Mouse (Mus musculus) kidney, adult 2 months (tissue): Measurements from ENCODE around the gene D11Wsu47e. TPM values are rescaled to one million over a fixed set of nuclear protein-coding genes. Genes with fewer than 3 reads are reported as not detected.

Experiments used
- DNase-seq: peaks from one replicate; pipeline ENCODE4 v3.0.0; 2021
- H3K27ac ChIP-seq: fragments of 200-500 bp; 2 replicates; pipeline ENCODE4 v1.5.1; 2012; ENCODE audit warnings: low read depth, low read length, control low read depth, inconsistent platforms; ENCODE audit not compliant: insufficient read depth
- H3K27me3 ChIP-seq: fragments of 200-500 bp; replicated peaks from 2 replicates; pipeline ENCODE4 v1.6.1; 2012; ENCODE audit warnings: mild to moderate bottlenecking, moderate library complexity, low read length, inconsistent platforms; ENCODE audit not compliant: control insufficient read depth, insufficient read depth
- H3K36me3 ChIP-seq: fragments of 200-500 bp; 2 replicates; pipeline ENCODE4 v1.6.1; 2012; ENCODE audit warnings: mild to moderate bottlenecking, moderate library complexity, low read length, inconsistent platforms; ENCODE audit not compliant: control insufficient read depth, insufficient read depth
- H3K4me1 ChIP-seq: fragments of 200-500 bp; 2 replicates; pipeline ENCODE4 v1.6.1; 2011; ENCODE audit warnings: low read length; ENCODE audit not compliant: control insufficient read depth, insufficient read depth
- H3K4me3 ChIP-seq: fragments of 200-500 bp; 2 replicates; pipeline ENCODE4 v1.5.1; 2011; ENCODE audit warnings: mild to moderate bottlenecking, low read depth, low read length, control low read depth; ENCODE audit not compliant: insufficient read depth
- CTCF ChIP-seq: fragments of 200-500 bp; conservative IDR thresholded peaks from 2 replicates; pipeline ENCODE4 v1.5.1; 2011; ENCODE audit warnings: low read depth, mild to moderate bottlenecking, control low read depth, low read length, moderate library complexity, mixed read lengths; ENCODE audit not compliant: insufficient read depth, insufficient read length
- POLR2A ChIP-seq: fragments of 200-500 bp; IDR thresholded peaks from one replicate; pipeline ENCODE4 v1.6.1; 2011; ENCODE audit warnings: low read depth, low read length, control low read depth
- WGBS: fragments of 180-500 bp; shearing (Covaris S2); methylation state at CpG from one replicate; pipeline ENCODE4 v1.1.7; 2018; 5-methylcytosine and 5-hydroxymethylcytosine counted together
- polyA plus RNA-seq: library from polyadenylated mRNA; depleted of rRNA; stranded (reverse); fragments of >200 nt; gene quantifications from 2 replicates; pipeline ENCODE4 v1.2.3, GENCODE M21; 2012

Gene D11Wsu47e
- polyA plus RNA-seq, 1 experiment = 7.6 TPM

- peak overlapping the region; percentile 77 for H3K27ac ChIP-seq
- H3K27me3 ChIP-seq = no peaks in the 10 kb centered on the region
- WGBS = 21% methylated on average over 10 of the region's 10 CpGs
- DNase-seq = peak; percentile 75
- peaks cover 23% of the 10 kb centered on the region for H3K4me1 ChIP-seq
- TF ChIP-seq POLR2A = no peak
- no peak for TF ChIP-seq CTCF
- no peak overlapping the region for H3K4me3 ChIP-seq
- H3K36me3 ChIP-seq = peaks cover 6% of the 10 kb centered on the region
These were observed 17.6 kb upstream of the D11Wsu47e start for GRCm38 (mm10) chr11:113666648-113667047.

GRCm38 (mm10) chr11:113667122-113667521, 17.1 kb upstream of the D11Wsu47e start:
- peak overlapping the region; percentile 77 for H3K27ac ChIP-seq
- WGBS = 32% methylated on average over 2 of the region's 2 CpGs
- peak; percentile 85 for DNase-seq
- H3K4me3 ChIP-seq = no peak overlapping the region
- no peaks in the 10 kb centered on the region for H3K27me3 ChIP-seq
- H3K4me1 ChIP-seq = peaks cover 23% of the 10 kb centered on the region
- peaks cover 5% of the 10 kb centered on the region for H3K36me3 ChIP-seq
- no peak for TF ChIP-seq CTCF
- TF ChIP-seq POLR2A = no peak

DNA sequence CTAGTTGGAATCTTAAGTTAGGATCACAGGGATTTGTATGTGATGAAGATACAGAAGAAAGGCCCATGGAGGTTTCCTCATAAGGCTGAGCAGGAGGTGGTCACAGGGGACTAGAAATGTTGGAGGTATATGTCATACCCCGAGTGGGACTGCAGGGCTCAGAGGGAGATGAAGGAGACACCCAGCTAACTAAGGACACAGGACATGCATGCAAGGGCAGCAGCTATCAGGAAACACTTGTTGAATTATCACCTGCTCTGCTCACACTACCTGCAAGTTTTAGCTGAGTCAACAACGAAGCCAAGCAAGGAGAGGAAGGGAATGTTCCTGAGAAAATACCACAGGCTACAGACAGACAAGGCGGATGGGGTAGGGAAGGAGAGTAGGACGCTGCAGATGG, 16.5 kb upstream of the D11Wsu47e start:
- no peak overlapping the region for H3K4me3 ChIP-seq
- H3K4me1 ChIP-seq = peaks cover 23% of the 10 kb centered on the region
- 43% methylated on average over 4 of the region's 4 CpGs for WGBS
- no peaks in the 10 kb centered on the region for H3K27me3 ChIP-seq
- H3K36me3 ChIP-seq = peaks cover 5% of the 10 kb centered on the region
- TF ChIP-seq CTCF (no peak), POLR2A (no peak)
- H3K27ac ChIP-seq = peak overlapping the region; percentile 77
- no peak for DNase-seq

GRCm38 (mm10) chr11:113668857-113669256, 15.4 kb upstream of the D11Wsu47e start:
- Histone ChIP-seq H3K36me3 (peaks cover 1% of the 10 kb centered on the region), H3K27me3 (no peaks in the 10 kb centered on the region), H3K4me1 (peaks cover 23% of the 10 kb centered on the region), H3K27ac (peak overlapping the region; percentile 32; the same call in 1 of the 2 replicates), H3K4me3 (no peak overlapping the region)
- 61% methylated on average over 5 of the region's 5 CpGs for WGBS
- no peak for TF ChIP-seq POLR2A
- no peak for TF ChIP-seq CTCF
- no peak for DNase-seq

DNA sequence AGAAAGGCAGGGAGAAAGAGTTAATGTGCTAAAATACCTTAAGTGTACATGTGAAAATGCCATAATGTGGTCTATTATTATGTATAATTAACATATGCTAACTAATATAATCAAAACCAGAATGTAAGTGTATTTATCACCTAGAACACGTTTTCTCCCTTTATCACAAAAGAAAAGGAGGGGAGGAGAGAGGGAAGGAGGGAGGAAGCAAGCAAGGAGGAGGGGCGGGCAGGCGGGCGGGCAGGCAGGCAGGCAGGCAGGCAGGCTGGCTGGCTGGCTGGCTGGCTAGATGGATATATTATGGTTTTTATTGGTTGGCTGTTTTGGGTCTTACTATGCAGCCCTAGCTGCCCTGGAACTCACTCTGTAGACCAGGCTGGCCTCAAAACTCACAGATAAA, 14.5 kb upstream of the D11Wsu47e start:
- Histone ChIP-seq H3K4me1 (peaks cover 23% of the 10 kb centered on the region), H3K4me3 (no peak overlapping the region), H3K27me3 (no peaks in the 10 kb centered on the region), H3K27ac (no peak overlapping the region), H3K36me3 (peaks cover 1% of the 10 kb centered on the region; the same call in 1 of the 2 replicates)
- no peak for TF ChIP-seq CTCF
- TF ChIP-seq POLR2A = no peak
- no peak for DNase-seq
- 61% methylated on average over 4 of the region's 4 CpGs for WGBS

DNA sequence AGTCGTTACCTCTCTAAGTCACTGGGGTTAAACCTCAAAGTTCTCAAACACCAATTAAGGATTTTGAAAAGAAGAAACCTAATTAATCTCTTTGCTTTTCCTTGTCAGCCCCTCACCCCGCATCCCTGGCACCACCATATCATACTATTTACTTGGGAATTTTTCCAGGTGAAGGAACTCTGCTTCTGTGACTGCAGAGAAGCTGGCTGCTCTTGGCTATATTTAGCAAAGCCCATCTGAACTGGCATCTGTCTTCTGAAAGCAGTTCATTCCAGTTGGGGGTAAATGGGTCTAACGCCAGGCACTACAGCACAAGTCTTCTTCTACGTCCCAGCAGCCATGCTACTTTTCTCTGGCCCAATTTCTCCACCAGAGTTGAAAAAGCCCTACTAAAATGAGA, 10.6 kb upstream of the D11Wsu47e start:
- peaks cover 8% of the 10 kb centered on the region; the same call in 1 of the 2 replicates for H3K4me1 ChIP-seq
- no peak overlapping the region for H3K4me3 ChIP-seq
- no peak overlapping the region for H3K27ac ChIP-seq
- 75% methylated on average over 4 of the region's 4 CpGs for WGBS
- DNase-seq = no peak
- TF ChIP-seq POLR2A = no peak
- TF ChIP-seq CTCF = no peak
- peaks cover 3% of the 10 kb centered on the region; the same call in 1 of the 2 replicates for H3K36me3 ChIP-seq
- no peaks in the 10 kb centered on the region for H3K27me3 ChIP-seq

- TF ChIP-seq POLR2A (no peak), CTCF (no peak)
- no peak overlapping the region for H3K27ac ChIP-seq
- DNase-seq = no peak
- no peaks in the 10 kb centered on the region for H3K27me3 ChIP-seq
- peaks cover 3% of the 10 kb centered on the region; the same call in 1 of the 2 replicates for H3K36me3 ChIP-seq
- H3K4me3 ChIP-seq = no peak overlapping the region
- peaks cover 7% of the 10 kb centered on the region; the same call in 1 of the 2 replicates for H3K4me1 ChIP-seq
- WGBS = 63% methylated on average over 5 of the region's 5 CpGs
These were observed 9.6 kb upstream of the D11Wsu47e start for GRCm38 (mm10) chr11:113674595-113674994.
